Mouse (Mus musculus): ENCODE results near the gene Scn1b.
A peak's percentile ranks its signal among the peaks of the same experiment; 100 is the strongest.

Scn1b gene

DNA sequence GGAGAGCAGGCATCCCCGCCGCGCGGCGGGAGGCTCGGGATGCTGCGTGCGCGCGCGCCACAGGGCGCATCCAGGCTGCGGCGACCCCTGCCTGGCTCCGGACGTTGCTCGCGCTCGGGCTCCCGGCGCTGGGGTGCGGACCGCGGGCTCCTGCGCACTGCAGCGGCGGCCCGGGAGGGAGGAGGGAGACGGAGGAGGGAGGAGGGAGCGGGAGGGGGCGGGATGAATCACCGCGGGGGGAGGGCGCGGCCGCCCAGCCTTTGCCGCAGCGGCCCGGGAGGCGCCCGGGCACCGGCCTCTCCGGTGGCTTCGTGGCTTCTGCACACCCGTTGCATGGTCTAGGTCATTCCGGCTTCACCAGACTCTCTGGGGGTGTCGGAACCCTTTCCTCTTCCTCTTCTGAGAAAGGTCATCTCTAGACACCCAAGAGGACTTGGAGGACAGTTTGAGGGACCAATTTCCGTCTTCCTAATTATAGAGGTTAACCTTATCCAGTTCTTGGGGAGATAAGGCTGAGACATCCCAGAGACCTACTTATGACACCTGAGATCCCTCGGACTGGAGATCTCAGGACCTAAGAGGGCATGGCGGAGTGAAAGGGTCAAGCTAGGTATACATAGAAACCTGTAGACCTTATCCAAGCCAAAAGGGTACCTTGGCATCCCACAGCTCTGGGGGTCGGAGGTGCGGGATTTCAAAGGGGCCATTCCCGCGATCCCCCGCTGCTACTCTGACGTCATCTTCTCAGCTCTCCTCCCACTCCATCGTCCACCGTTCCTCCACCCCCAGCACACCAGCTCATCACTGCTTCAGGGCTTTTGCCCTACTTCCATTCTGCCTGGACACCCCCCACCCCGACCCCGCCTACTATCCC, at the start of gene Scn1b:
Gene Scn1b (minus strand): TSS at position 153 of the 874 bp plus-strand sequence.
- DNase-seq (ENCODE audit: low read depth, low spot score): peak; percentile 59

DNA sequence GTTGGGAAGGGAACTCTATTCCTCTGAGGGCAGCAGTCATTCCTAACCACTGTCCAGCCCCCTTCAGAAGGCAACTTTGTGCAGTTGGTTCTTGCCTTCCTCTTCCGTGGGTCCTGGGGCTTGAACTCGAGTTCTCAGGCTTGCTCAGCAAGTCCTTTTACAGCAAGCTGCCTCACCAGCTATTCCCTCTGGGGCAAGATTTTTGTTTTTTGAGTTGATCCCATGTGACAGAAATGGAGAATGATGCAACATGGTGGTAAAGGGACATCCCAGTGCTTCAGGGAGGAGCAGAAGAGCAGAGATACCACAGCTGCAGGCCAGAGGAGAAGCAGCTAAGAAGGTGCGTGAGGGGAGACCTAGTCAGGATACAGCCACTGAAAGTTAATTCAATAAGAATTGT, 48.3 kb upstream of the Scn1b start:
- no peak for DNase-seq (ENCODE audit: low read depth, low spot score)

DNA sequence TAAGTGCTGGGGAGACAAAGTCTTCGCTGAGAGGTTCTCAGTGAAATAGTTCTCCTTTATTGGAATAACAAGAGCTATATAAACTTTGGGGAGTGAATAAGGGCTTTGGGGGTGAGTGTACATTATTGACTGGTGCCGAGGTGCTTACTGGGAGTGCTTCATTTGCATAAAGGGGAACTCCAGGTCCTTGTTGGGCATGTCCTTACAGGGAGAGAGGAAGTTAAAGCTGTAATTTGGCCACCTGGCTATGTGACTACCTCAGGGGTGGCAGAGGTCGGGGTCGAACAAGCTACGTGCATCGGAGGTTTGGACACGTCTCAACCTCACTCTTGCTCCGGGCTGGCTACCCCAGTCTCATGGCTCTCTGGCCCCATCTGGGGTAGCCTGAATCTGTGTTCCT, 47.7 kb upstream of the Scn1b start:
- no peak for DNase-seq (ENCODE audit: low read depth, low spot score)

DNA sequence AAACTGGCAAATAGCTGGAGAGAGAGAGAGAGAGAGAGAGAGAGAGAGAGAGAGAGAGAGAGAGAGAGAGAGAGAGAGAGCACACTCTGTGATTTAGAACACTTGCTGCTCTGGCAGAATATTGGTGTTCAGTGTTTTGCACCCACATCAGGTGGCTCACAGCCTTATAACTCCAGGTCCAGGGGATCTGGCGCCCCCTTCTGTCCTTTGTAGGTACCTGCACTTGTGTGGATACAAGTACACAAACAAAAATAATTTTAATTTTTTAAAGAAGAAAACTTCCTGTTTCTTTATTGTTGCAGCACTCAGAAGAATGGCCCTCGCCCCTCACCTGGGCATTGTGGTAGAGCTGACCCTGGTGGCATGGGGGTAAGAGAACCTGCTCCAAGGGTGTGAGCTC, 45.4 kb upstream of the Scn1b start:
- peak; percentile 68 for DNase-seq (ENCODE audit: low read depth, low spot score)

DNA sequence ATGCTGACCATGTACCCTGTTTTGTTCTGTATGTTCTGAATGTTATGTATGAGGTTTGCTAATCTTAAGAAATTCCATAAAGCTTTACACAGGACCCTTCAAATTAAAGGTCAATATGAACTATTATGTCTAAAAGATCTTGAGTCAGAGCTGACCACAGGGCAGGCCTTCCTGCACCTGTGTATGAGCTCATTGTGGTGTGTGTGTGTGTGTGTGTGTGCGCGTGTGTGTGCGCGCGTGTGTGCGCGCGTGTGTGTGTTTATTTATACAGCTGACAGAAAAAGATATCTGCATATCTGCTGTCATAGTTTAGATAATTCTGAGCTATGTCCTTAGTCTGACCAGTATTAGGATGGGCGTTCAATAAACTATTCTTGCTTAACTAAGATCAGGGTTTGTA, 43.7 kb upstream of the Scn1b start:
- DNase-seq (ENCODE audit: low read depth, low spot score): no peak

DNA sequence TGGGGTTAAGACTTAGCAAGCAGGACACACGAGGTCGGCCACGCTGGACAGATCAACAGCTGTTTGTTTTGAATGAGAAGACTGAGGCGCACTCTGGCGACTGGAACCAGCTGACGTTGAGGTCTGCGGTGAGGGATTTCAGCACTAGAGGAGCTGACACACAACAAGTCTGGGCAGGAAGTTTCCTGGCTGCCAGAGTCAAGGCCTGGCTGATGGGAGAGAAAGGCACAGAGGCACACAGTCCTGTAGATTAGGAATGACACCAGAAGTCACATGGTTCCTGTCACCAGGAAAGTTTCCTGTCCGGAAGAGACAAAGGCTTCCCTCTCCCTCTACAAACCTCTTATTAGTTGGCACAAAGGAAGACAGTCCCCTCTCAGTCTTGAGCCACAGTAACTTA, 41.6 kb upstream of the Scn1b start:
- no peak for DNase-seq (ENCODE audit: low read depth, low spot score)

DNA sequence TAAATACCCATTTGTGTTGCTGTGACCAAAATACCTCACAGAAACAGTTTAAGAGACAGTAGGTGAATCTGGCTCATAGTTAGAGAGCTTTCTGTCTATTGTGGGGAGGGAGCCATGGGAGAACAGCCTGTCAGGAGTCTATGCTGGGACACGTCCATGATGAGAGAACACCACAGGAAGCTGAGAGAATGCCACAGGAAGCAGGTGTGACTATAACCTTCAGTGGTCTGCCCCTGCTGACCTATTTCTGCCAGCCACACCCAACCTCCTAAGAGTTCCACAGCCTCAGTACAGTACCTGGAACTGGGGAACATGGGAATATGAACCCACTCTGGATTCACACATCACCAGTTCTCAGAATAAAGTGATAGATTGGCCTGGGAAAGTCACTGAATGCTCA, 37.9 kb upstream of the Scn1b start:
- DNase-seq (ENCODE audit: low read depth, low spot score): no peak

DNA sequence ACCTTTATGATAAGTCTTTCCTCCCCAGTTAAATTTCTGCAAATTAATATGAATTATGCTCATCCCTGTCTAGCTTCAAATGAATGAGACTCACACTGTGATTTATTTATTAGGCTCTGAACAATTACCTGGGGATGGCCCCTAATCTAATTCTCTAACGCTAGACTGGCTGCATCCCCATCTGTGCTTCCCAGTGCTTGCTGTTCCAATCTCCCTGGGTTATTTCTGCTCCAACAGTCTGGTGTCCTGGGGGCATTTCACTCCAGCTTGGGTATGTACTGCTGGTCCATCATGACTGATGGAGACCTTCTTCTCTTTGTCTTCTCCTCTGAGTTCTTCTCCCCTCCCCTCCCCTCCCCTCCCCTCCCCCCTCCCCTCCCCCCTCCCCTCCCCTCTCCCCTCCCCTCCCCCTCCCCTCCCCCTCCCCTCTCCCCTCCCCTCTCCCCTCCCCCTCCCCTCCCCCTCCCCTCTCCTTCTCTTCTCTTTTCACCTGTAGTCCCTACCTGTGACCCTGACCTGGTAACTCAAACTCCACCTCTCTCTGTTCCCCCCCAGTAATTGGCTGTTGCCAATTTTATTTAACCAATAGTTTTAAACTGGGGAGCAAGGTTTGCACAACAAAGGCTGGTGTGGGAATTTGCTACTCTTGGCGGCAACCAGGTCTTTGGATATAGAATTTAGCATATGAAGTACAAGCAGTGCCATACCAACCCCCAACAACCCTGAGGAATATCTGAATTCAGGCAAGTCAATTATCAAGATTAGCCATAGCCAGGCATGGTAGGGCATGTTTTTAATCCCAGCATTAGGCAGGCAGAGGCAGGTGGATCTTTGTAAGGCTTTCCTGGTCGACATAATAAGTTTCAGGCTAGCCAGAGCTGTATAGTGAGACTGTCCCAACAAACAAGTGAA, 37.1 kb upstream of the Scn1b start:
- peak; percentile 67 for DNase-seq (ENCODE audit: low read depth, low spot score)

DNA sequence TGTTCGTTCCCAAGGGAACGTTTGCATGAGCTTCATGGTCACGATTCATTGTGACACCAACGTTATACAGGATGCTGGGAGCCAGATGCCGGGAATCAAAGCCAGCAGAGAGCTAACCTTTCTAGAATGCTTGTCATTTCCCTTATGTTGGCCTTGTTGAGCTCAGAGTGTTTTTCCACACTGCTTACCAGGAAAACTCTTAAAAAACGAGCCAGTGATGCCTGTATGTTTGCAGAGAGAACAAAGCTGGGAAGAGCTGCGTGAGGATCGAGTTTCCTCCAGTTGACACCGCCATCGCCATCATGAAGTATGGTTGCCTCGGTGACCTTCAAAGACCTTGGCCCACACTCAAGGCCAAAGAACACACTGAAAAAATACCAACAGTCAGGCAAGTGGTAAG, 35.5 kb upstream of the Scn1b start:
- DNase-seq (ENCODE audit: low read depth, low spot score): no peak

DNA sequence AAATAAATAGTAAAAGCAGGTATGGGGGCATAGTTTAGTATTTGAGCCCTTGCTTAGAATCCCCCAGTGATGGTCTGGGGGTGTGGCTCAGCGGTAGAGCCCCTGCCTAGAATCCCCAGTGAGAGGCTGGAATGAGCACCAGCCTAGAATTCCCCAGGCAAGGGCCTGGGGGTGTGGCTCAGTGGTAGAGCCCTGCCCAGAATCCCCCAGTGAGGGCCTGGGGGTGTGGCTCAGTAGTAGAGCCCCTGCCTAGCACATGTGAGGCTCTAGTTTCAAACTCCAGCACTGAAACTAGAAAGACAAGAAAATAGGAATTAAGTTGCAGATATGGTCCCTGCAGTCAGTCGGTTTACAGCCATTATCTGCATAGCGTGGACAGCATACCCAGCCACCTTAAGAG, 35.0 kb upstream of the Scn1b start:
- peak; percentile 44 for DNase-seq (ENCODE audit: low read depth, low spot score)

DNA sequence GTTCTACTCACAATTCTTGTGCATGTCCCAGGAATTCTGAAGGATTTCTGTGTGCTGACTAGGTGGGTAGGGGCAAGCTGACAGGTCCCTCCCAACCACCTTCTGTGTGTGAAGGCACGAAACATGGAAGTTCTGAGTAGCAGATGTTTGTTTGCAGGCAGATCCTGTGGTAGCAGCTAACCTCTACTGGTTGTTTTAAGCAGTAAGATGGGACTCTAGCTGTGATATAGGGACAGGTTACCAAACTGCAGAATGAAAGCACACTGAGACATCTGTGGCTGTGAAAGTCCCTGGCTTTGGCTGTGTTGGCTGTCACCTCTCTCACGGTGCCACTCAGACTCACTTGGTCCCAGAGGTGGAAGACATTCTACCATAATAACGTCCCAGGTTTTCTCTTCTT, 34.4 kb upstream of the Scn1b start:
- no peak for DNase-seq (ENCODE audit: low read depth, low spot score)

DNA sequence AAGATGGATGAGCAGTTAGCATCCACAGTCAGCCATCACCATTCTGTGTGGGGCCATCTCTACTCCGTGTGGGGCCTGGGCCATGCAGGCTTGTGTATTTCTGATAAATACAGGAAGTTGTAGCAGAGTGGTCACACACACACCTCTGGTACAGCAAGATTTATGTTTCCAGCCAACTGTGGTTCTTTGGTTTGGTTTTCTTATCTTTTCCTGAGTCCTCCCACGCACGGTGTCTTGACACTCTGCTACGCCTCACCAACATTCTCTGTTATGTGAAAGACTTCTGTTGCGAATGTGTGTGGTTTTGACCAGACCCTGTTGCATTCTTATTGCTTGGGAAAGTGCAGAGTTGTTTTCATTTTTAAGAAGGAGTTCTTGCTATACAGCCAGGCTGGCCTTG, 34.0 kb upstream of the Scn1b start:
- DNase-seq (ENCODE audit: low read depth, low spot score): no peak

DNA sequence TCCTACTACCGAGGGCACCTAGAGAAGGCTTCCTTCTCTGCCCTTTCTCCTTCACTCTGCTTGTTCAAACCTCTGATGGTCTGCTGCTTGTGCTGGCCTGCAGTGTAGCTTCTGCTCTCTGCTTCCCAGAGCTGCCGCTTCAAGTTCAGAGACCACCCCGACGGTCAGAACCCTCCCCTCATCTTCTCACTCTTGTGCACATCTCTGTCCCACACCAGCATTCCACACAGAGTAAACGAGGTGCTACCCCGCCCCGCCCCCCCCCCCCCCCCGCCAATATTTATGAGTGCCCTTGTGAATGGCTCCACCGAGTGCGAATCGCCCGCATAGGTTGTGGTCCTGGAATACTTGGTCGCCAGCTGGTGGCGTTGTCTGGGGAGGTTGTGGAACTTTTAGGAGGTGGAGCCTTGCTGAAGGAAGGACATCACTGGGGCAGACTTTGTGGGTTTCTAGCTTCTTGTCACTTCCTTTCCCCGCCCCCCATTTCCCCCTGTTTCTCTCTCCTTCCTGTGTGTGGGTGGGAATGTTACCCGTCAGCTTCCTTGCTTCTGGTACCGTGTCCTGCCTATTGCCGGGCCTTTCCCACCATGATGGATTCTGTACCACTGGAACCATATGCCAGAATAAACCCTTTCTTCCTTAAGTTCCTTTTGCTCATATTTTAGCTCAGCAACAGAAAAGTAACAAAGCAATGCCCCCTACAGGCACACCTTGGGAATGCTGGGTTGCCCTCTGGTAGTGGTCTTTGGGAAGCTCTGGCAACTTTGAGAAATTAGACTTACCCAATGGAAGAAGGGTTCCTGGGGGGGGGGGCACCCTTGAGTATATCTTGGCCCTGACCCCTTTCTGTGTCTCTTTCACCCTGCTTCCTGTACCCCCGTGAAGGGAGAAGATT, 29.5 kb upstream of the Scn1b start:
- DNase-seq (ENCODE audit: low read depth, low spot score): peak; percentile 97

DNA sequence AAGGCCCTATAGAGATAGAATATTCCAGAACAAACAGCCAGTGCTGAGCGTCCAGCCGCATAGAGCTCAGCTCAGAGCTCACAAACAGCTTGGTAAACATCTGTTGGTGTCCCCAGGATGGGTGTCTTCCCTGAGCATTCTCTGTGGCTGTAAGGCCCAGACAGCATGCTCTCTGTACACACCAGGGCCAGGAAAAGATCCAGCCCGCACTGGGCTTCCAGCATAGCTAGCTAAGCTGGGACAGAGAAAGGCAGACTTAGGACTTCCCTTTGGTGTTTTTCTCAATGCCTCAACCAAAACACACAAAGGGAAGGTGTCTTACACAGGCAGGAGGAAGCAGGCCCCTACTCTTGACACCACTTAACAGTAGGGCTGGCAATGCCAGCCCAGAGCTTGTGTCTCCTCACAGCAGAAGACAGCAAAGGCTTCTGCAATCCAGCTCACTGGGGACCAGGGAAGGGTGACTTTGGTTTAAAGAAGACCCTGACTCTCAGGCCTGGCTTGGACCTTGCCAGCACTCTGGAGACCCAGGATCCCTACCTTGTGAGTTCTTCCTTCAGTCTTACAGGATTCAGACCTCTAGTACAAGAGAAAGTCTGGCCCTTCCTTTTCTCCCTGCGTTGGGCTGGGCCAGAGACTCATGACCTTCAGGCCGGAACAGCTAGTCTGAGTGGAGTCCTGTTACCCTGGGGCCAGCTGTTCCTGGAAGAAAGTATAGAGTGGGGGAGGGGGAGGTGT, 28.7 kb upstream of the Scn1b start, which contains the start of gene Gramd1a:
Gene Gramd1a (minus strand): TSS at position 601 of the 738 bp plus-strand sequence.
- DNase-seq (ENCODE audit: low read depth, low spot score): peak; percentile 90

DNA sequence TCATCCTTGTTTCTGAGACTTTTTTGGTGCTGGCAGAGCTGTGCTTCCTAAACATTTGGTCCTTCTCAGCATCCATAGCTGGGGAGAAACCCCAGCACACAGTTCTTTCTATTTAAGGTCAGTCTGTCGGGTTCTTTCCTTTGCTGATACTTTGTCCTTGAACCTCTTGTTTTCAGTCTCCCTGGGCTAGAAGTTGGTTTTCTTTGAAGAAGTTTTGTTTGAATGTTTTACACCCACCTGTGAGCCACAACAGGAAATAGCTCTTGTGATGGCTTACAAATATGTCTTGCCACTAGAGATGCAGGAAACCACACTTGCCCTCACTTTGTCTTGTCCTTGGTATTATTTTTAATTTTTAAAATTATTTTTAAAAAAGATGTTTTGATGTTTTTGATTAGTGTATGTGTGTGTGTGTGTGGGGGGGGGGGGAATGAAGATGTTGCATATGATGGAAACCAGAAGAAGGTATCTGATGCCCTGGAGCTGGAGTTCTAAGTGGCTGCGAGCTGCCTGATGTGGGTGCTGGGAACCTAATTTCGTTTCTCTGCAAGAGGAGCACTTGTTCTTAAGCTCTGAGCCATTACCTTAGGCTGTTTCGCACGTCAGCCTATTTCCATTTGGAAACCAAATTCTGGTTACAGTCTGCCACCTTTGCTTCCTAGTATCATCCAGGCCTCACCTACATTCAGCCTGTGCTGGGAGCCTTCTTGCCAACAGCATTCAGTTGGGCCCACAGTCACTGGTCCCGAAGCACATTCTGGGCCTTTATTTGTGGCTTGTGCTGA, 26.9 kb upstream of the Scn1b start:
- DNase-seq (ENCODE audit: low read depth, low spot score): no peak

DNA sequence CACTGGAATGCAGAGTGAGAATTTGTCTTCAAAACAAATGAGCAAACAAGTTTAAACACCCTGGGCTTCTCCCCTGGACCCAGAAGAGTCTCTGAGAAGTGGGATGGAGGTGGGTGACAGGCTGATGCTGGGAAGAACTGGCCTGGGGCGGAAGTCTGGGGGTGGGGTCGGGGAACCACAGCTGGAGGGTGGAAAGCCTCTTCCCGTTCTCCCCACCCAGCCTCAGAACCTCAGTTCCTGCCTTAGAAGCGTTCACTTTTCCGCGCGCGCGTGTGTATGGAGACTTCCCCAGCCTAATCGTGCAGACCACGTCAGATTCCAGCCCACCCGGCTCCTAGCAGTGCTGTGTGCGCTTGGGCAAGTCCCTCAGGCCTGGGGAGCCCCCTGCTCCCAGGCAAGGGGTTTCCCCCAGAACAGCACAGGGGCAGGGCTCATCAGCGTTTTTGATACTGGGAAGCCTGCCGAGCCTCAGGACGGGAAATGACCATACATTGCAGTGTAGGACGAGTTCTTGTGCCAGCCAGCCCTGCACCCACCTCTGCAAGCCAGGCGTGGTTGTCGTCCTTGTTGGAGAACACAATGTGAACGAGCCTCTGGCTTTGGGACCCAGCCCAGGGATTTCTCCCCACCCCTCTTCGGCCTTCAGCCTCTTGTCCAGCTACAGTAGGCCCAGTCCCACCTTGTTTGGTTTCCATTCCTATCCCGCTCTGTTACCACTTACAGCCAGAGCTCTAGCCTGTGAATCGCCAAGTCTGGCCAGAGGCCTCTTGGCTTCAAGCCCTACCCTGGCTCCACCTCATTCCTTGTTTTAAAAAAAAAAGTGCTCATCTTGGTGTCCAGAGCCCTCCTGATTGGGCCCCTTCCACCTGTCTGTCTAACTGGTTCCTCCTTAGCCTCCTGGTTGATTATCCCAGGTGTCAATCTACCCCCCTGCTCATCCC, 24.8 kb upstream of the Scn1b start:
- peak; percentile 76 for DNase-seq (ENCODE audit: low read depth, low spot score)

DNA sequence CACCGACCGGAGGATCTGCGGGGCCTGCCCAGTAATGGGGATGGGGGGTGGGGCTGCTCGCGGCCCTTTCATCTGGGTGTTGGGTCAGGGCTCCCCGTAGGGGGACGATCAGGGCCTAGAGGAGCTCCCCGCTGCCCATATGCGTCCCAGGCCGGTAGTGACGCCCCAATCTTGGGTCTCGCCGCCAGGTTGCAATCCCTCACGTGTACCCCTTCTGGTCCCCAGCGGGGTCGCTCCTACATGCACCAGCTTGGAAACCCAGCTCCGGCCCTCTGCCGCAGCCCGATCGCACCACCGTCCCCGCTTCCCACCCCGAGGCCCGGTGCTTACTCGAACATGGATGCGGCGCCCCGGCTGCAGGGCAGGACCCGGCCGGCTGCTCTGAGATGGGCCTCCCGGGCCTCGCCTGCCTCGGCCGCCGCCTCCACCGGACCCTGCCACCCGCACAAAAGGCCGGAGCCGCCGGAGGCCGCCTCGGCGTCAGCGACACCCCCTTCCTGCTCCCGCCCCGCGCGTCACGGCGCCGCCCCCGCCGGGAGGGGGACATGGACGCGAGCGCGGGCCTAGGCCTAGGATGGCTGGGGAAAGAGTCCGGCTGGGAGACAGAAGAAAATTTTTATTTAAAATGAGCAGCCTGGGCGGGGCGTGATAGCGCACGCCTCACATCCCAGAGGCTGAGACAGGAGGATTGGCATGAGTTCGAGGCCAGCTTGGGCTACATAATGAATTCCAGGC, 23.9 kb upstream of the Scn1b start:
- peak; percentile 68 for DNase-seq (ENCODE audit: low read depth, low spot score)
